Mouse (Mus musculus) frontal cortex, postnatal 25 days (tissue): Measurements from ENCODE around the gene Poglut1.

Experiments
- DNase-seq, 2 experiments: peaks; one replicate each; pipeline ENCODE4 v3.0.0; 2022; ENCODE audit warnings: low spot score in 2 of 2

Gene Poglut1

DNA sequence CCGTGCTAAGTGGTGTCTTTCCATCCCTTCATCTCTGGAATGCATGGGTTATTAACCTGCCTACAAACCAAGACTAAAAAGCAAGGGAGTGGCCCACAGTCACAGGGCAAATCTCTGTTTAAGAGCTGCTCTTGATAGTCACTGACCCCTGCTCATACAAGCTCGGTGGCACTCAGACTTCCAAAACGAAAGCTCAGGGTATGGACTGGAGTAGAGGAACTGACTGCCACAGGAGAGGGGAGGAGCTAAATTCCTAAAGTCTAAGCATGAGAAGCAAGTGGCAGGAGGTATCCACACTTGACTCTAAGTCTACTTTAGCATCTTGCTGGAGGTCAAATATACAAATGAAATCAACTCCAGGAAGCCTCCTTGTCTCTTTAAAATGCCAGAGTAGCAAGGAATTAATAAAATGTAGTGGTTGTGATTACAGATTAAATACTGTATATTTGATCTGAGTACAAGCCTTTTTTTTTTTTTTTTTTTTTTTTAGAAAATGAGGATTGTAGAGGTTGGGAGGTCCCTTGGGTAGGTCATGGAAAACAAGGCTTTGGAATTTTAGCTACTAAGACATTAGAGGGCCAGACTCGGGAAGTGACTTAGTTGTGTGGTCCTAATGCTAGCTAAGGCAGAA lies 74.3 kb downstream of the Poglut1 start:
- no peak for DNase-seq
